Mouse (Mus musculus): ENCODE measurements around the gene Ndufs1. TPM values are rescaled to one million over a fixed set of nuclear protein-coding genes. Genes with fewer than 3 reads are reported as not detected.
"Not testable (repeated sequence)": the region's sequence is repeated elsewhere in the genome, so short reads cannot be mapped to it uniquely, and the experiment has no call there.

The Ndufs1 gene
- polyA plus RNA-seq, 1 experiment: 19.9 TPM

DNA sequence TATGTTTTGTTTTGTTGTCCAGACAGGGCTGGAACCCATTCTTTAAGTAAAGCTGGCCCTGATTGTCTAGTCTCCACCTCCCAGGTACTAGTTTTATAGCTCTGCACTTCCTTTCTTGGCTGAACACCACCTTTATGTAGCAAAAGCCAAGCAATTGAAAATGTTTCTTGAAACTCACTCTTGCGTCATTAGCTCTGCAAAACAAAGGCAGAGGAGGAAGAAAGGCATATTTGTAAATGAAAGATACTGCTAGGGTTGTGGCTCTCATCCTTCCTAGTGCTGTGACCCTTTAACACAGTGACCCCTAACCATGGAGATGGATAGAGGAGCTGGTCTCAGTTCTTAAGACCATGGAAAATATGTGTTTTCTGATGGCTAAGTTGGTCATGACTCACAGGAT lies 25.0 kb upstream of the Ndufs1 start:
- TF ChIP-seq CTCF (IDR thresholded peaks at IDR 0.05; ENCODE audit: extremely low read depth, insufficient read length, insufficient replicate concordance, low read depth, low read length) (no peak), POLR2A (IDR thresholded peaks at IDR 0.05; ENCODE audit: low read depth, low read length) (no peak)
- no peaks in the 10 kb centered on the region for H3K27me3 ChIP-seq (ENCODE audit: control insufficient read depth, insufficient read depth, low read length)
- no peak overlapping the region for H3K27ac ChIP-seq (ENCODE audit: insufficient read depth, low read depth, low read length)
- WGBS: 73% methylated on average over 1 of the region's 1 CpGs
- H3K4me1 ChIP-seq (ENCODE audit: control insufficient read depth, insufficient read depth, insufficient read length, low read length): no peaks in the 10 kb centered on the region
- no peaks in the 10 kb centered on the region for H3K36me3 ChIP-seq (ENCODE audit: control insufficient read depth, insufficient read depth, low read length)
- no peak overlapping the region for H3K4me3 ChIP-seq (ENCODE audit: low read depth, low read length)

DNA sequence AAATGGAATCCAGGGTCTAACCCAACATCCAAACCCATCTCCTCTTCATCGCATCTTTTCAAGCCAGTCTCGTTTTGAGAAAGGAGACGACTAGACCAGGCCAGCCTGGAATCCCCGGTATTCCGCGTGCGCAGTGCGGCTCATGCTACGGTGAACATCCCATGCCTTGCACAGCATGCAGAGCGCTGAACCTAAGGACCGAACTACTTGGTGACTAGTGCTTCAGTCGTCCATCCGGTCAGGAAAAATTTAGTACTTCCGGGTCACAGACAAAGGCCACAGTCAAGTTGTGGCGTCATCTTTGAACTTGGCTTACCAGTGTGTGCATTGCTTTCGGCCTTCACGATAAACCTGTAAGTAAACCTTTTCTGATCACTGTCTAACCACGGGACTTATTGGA lies 23.7 kb upstream of the Ndufs1 start:
- no peaks in the 10 kb centered on the region for H3K36me3 ChIP-seq (ENCODE audit: control insufficient read depth, insufficient read depth, low read length)
- TF ChIP-seq POLR2A (IDR thresholded peaks at IDR 0.05; ENCODE audit: low read depth, low read length): no peak
- no peak overlapping the region for H3K4me3 ChIP-seq (ENCODE audit: low read depth, low read length)
- no peaks in the 10 kb centered on the region for H3K4me1 ChIP-seq (ENCODE audit: control insufficient read depth, insufficient read depth, insufficient read length, low read length)
- WGBS: 93% methylated on average over 18 of the region's 18 CpGs
- no peaks in the 10 kb centered on the region for H3K27me3 ChIP-seq (ENCODE audit: control insufficient read depth, insufficient read depth, low read length)
- H3K27ac ChIP-seq (ENCODE audit: insufficient read depth, low read depth, low read length): no peak overlapping the region

DNA sequence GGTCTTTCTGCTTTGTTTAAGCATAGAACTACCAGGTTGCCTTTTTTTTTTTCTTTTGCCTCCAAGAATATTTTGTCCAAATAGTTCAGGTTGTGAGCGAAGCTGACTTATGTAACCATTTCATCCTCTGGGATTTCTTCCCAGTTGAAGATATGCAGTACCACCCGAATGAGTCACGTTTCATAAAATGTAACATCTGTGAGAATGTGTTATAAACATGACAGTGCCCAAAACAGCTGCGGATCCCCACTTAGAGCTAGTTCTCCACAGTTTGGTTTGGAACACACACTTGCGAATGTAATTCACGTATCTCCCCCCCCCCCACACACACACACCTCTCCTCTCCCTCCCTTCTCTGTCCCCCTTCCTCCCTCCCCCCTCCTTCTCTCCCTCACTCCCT lies 22.8 kb upstream of the Ndufs1 start:
- 85% methylated on average over 6 of the region's 6 CpGs for WGBS
- no peak overlapping the region for H3K27ac ChIP-seq (ENCODE audit: insufficient read depth, low read depth, low read length)
- H3K27me3 ChIP-seq (ENCODE audit: control insufficient read depth, insufficient read depth, low read length): no peaks in the 10 kb centered on the region
- TF ChIP-seq CTCF (IDR thresholded peaks at IDR 0.05; ENCODE audit: extremely low read depth, insufficient read length, insufficient replicate concordance, low read depth, low read length): no peak
- TF ChIP-seq POLR2A (IDR thresholded peaks at IDR 0.05; ENCODE audit: low read depth, low read length): no peak
- no peaks in the 10 kb centered on the region for H3K36me3 ChIP-seq (ENCODE audit: control insufficient read depth, insufficient read depth, low read length)
- H3K4me3 ChIP-seq (ENCODE audit: low read depth, low read length): no peak overlapping the region
- no peaks in the 10 kb centered on the region for H3K4me1 ChIP-seq (ENCODE audit: control insufficient read depth, insufficient read depth, insufficient read length, low read length)

- H3K4me1 ChIP-seq (ENCODE audit: control insufficient read depth, insufficient read depth, insufficient read length, low read length): no peaks in the 10 kb centered on the region
- no peaks in the 10 kb centered on the region for H3K36me3 ChIP-seq (ENCODE audit: control insufficient read depth, insufficient read depth, low read length)
- TF ChIP-seq CTCF (IDR thresholded peaks at IDR 0.05; ENCODE audit: extremely low read depth, insufficient read length, insufficient replicate concordance, low read depth, low read length) (no peak), POLR2A (IDR thresholded peaks at IDR 0.05; ENCODE audit: low read depth, low read length) (no peak)
- H3K27ac ChIP-seq (ENCODE audit: insufficient read depth, low read depth, low read length): no peak overlapping the region
- WGBS: 45% methylated on average over 5 of the region's 5 CpGs
- no peaks in the 10 kb centered on the region for H3K27me3 ChIP-seq (ENCODE audit: control insufficient read depth, insufficient read depth, low read length)
- H3K4me3 ChIP-seq (ENCODE audit: low read depth, low read length): no peak overlapping the region
These were observed 19.3 kb upstream of the Ndufs1 start for GRCm38 (mm10) chr1:63195848-63196512.

DNA sequence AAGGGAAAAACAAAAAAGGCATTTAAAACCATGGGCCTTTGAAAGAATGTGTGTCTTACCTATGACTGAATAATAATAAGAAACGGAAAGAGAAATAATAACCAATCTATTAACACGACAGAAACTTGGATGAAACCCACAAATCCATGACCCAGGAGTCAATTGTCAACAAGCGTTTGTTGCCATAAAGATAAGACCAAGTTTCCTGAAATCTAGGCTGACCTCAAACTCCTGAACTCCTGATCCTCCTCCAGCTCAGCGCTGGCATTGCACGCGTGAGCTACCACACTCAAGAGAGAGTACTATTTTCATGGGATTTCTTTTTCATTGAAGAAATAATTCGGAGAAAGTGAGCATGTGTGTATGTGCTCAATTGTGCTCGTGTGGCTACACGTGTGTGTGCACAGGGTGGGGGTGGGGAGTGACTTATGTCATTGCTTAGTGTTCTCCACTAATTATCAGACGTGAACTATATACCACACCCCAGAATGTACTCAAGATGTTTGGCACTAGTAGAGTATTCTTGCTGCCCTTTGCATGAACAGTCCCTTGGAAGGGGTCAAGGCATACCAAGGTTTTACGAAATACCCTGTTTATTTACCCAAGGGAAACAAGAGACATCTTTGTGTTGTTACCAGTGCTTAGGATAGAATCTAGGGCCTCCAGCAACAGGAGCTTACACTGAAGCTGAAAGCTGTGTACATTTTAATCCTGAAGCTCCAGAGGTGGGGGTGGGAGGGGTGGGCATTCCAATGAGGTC lies 15.9 kb upstream of the Ndufs1 start:
- Histone ChIP-seq H3K27ac (ENCODE audit: insufficient read depth, low read depth, low read length) (no peak overlapping the region), H3K4me1 (ENCODE audit: control insufficient read depth, insufficient read depth, insufficient read length, low read length) (no peaks in the 10 kb centered on the region), H3K36me3 (ENCODE audit: control insufficient read depth, insufficient read depth, low read length) (no peaks in the 10 kb centered on the region), H3K27me3 (ENCODE audit: control insufficient read depth, insufficient read depth, low read length) (no peaks in the 10 kb centered on the region), H3K4me3 (ENCODE audit: low read depth, low read length) (no peak overlapping the region)
- no peak for TF ChIP-seq CTCF (IDR thresholded peaks at IDR 0.05; ENCODE audit: extremely low read depth, insufficient read length, insufficient replicate concordance, low read depth, low read length)
- no peak for TF ChIP-seq POLR2A (IDR thresholded peaks at IDR 0.05; ENCODE audit: low read depth, low read length)
- 57% methylated on average over 11 of the region's 11 CpGs for WGBS

DNA sequence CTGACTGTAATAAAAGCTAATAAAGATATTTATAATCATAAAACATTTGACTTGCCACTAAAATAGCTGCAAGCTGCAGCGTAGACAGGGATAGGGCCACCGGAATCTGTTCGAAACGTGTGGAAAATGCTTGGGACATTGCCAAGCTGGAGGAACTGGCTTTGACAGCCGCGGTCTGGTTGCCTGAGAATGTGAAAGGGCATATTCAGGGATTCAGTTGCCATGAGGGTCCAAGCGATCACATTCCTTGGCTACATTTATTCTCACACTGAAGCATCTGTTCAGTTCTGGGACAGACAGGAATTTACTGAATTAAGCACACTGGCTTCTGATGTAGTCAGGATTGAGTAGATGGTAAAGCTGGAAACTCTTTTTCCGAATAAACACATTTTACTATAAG lies 14.2 kb upstream of the Ndufs1 start:
- WGBS: 38% methylated on average over 8 of the region's 8 CpGs
- TF ChIP-seq POLR2A (IDR thresholded peaks at IDR 0.05; ENCODE audit: low read depth, low read length) (no peak), CTCF (IDR thresholded peaks at IDR 0.05; ENCODE audit: extremely low read depth, insufficient read length, insufficient replicate concordance, low read depth, low read length) (no peak)
- Histone ChIP-seq H3K27ac (ENCODE audit: insufficient read depth, low read depth, low read length) (no peak overlapping the region), H3K27me3 (ENCODE audit: control insufficient read depth, insufficient read depth, low read length) (no peaks in the 10 kb centered on the region), H3K36me3 (ENCODE audit: control insufficient read depth, insufficient read depth, low read length) (no peaks in the 10 kb centered on the region), H3K4me1 (ENCODE audit: control insufficient read depth, insufficient read depth, insufficient read length, low read length) (no peaks in the 10 kb centered on the region), H3K4me3 (ENCODE audit: low read depth, low read length) (no peak overlapping the region)

GRCm38 (mm10) chr1:63188536-63188935 lies 11.9 kb upstream of the Ndufs1 start:
- WGBS: 85% methylated on average over 3 of the region's 3 CpGs
- TF ChIP-seq POLR2A (IDR thresholded peaks at IDR 0.05; ENCODE audit: low read depth, low read length) (no peak), CTCF (IDR thresholded peaks at IDR 0.05; ENCODE audit: extremely low read depth, insufficient read length, insufficient replicate concordance, low read depth, low read length) (no peak)
- Histone ChIP-seq H3K27me3 (ENCODE audit: control insufficient read depth, insufficient read depth, low read length) (no peaks in the 10 kb centered on the region), H3K27ac (ENCODE audit: insufficient read depth, low read depth, low read length) (no peak overlapping the region), H3K36me3 (ENCODE audit: control insufficient read depth, insufficient read depth, low read length) (no peaks in the 10 kb centered on the region), H3K4me3 (ENCODE audit: low read depth, low read length) (no peak overlapping the region), H3K4me1 (ENCODE audit: control insufficient read depth, insufficient read depth, insufficient read length, low read length) (no peaks in the 10 kb centered on the region)

- H3K4me3 ChIP-seq (ENCODE audit: low read depth, low read length); H3K27ac ChIP-seq (ENCODE audit: insufficient read depth, low read depth, low read length); H3K4me1 ChIP-seq (ENCODE audit: control insufficient read depth, insufficient read depth, insufficient read length, low read length); H3K36me3 ChIP-seq (ENCODE audit: control insufficient read depth, insufficient read depth, low read length); H3K27me3 ChIP-seq (ENCODE audit: control insufficient read depth, insufficient read depth, low read length): not testable (repeated sequence)
- WGBS: 94% methylated on average over 6 of the region's 6 CpGs
These were observed 8.8 kb upstream of the Ndufs1 start for GRCm38 (mm10) chr1:63185430-63185829.

Data from small intestine, adult 2 months (tissue).